Mouse (Mus musculus): ENCODE results near the gene Pard6a. TPM values are rescaled to one million over a fixed set of nuclear protein-coding genes. Genes with fewer than 3 reads are reported as not detected.
A peak's percentile ranks its signal among the peaks of the same experiment; 100 is the strongest.

The Pard6a gene
- polyA plus RNA-seq, 1 experiment from 2014 or later: 8.6 TPM

DNA sequence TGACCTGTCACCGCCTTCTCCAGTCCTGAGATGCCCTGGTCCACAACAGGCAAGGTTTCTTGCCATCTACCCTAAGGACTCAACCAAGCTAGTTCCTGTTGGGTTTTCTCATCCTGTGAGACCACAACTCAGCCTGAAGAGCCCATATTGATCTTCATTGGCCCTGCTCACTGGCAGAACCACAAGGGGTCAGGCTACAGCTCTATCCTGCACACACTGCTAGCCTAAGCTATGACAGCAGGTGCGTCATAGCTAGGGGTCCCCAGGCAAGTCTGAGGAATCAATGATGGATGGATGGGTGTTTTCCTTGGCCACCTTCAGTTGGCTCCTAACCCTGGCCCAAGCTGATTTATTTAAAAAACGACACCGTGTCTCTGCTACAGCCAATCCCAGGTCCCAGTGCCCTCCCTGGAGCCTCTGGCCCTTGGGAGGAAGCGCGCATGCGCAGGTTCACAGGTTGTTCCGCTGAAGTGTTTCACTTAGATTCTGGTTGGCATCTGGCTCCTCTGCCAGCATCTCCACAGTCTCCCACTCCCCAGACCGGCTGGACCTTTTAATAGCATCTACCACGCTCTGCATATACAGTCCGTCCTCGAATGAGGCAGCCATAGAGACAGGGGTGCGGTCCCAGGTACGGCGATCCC, 15.5 kb downstream of the Pard6a start:
- Histone ChIP-seq H3K9ac (no peak overlapping the region), H3K27me3 (no peaks in the 10 kb centered on the region), H3K36me3 (no peaks in the 10 kb centered on the region), H3K9me3 (replicated peaks) (no peaks in the 10 kb centered on the region), H3K27ac (no peak overlapping the region), H3K4me3 (replicated peaks) (no peak overlapping the region), H3K4me2 (no peak overlapping the region), H3K4me1 (replicated peaks) (no peaks in the 10 kb centered on the region)
- DNase-seq (no peak), ATAC-seq (ENCODE audit: low read depth) (no peak)
- WGBS (ENCODE audit: insufficient replicate concordance): 88% methylated on average over 15 of the region's 15 CpGs

DNA sequence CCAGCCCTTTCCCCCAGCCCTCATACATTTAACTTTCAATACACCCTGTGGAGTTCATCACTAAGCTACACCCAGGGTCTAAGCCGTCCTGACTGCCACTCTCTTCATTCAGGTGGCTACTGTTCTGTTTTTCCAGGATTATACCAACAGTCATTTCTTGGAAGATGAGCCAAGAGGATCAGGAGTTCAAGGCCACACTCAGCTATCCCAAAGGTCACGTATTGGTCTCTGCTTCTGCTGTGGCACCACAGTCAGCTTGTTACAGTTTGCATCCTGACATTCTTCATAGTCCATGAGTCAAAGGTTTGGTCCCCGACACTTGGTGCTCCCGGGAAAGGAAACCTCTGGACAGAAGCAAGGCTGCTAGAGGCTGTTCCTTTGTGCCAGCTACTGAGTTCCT, 18.7 kb downstream of the Pard6a start:
- WGBS (ENCODE audit: insufficient replicate concordance): 70% methylated on average over 4 of the region's 4 CpGs
- Histone ChIP-seq H3K9ac (no peak overlapping the region), H3K36me3 (0 out of 2 replicates have a peak, but pooled peaks cover 2% of the 10 kb centered on the region), H3K27me3 (no peaks in the 10 kb centered on the region), H3K9me3 (replicated peaks) (no peaks in the 10 kb centered on the region), H3K4me3 (replicated peaks) (no peak overlapping the region), H3K4me2 (no peak overlapping the region), H3K27ac (no peak overlapping the region), H3K4me1 (replicated peaks) (no peaks in the 10 kb centered on the region)
- no peak for DNase-seq
- no peak for ATAC-seq (ENCODE audit: low read depth)

DNA sequence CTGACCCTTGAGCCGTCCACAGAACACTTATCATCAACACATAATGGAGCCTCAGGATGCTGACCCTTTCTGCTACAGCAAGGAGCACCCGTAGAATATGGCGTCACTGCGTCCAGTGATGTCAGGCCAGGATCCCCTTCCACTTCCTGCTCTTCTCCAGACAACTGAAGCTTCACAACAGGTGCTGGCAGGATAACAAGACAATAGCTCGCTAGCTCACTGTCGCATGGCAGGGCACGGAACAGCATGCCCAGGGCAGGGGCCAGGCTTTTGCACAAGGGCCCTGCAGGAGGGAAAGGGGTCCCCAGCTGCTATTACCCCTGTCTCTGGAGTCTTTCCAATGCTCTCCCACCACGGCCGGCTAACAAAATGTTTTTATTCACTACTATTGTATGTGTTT, 21.9 kb downstream of the Pard6a start:
- no peak overlapping the region for H3K4me3 ChIP-seq (replicated peaks)
- H3K9ac ChIP-seq: no peak overlapping the region
- H3K36me3 ChIP-seq: 0 out of 2 replicates have a peak, but pooled peaks cover 2% of the 10 kb centered on the region
- no peak for DNase-seq
- no peak for ATAC-seq (ENCODE audit: low read depth)
- no peak overlapping the region for H3K4me2 ChIP-seq
- no peak overlapping the region for H3K27ac ChIP-seq
- H3K27me3 ChIP-seq: no peaks in the 10 kb centered on the region
- peaks cover 10% of the 10 kb centered on the region for H3K4me1 ChIP-seq (replicated peaks)
- WGBS (ENCODE audit: insufficient replicate concordance): 85% methylated on average over 9 of the region's 9 CpGs
- no peaks in the 10 kb centered on the region for H3K9me3 ChIP-seq (replicated peaks)

DNA sequence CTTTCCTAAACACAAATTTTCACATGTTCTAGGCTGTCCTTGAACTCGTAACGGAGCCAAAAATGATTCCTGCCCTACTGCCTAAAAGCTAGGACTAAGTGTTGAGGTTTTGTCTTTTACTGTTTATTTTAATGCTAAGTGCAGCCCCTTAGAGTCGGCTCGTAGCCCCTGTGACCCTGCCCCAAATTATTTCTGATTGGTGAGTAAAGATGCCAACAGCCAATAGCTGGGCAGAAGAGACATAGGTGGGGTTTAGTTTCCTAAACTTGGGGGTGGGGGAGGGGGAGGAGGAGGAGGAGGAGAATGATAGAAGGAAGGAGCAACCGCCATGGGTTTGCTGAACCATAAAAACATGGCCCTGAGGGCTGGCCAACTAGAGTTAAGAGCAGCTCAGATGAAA, 24.8 kb downstream of the Pard6a start:
- no peak for DNase-seq
- Histone ChIP-seq H3K27me3 (no peaks in the 10 kb centered on the region), H3K9me3 (replicated peaks) (no peaks in the 10 kb centered on the region), H3K4me2 (no peak overlapping the region), H3K9ac (no peak overlapping the region), H3K4me1 (replicated peaks) (peaks cover 13% of the 10 kb centered on the region), H3K4me3 (replicated peaks) (no peak overlapping the region), H3K27ac (no peak overlapping the region), H3K36me3 (0 out of 2 replicates have a peak, but pooled peaks cover 2% of the 10 kb centered on the region)
- no peak for ATAC-seq (ENCODE audit: low read depth)
- WGBS (ENCODE audit: insufficient replicate concordance): 63% methylated on average over 5 of the region's 5 CpGs

DNA sequence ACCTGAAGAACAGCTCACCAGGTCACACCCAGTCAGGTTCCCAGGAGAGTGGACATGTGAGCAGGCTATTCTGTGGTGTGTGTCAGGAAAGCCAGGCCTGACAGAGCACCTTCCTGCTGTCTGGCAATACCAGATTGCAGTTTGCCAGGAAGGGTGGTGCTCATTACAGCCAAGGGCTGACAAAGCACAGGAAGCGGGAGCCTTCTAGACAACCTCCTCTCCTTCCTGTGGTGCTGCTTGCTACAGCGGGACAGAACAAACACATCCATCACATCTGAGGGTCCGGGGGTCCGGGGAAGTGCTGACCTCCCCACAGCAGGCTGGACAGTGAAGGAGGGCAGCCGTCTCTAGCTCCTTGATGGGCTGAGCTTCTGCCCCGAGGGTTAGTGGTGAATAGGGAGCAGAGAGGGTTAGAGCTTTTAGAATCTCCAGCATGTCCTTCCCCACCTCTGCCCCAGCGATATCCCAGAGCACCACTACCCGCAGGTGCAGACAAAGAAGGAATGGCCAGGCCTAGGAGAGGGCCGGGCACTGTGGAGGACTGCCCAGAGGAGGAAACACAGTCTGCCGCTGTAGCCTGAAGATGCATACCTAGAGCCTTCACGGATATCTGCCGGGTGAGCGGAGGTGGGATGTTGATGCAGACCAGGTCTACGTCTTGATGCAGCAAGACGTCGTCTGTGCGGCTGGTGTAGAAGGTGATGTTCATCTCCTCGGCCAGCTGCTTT, 26.6 kb downstream of the Pard6a start:
- ATAC-seq (ENCODE audit: low read depth) (peak; percentile 76), DNase-seq (no peak)
- Histone ChIP-seq H3K27me3 (no peaks in the 10 kb centered on the region), H3K9ac (no peak overlapping the region), H3K4me1 (replicated peaks) (peaks cover 21% of the 10 kb centered on the region), H3K9me3 (replicated peaks) (no peaks in the 10 kb centered on the region), H3K4me3 (replicated peaks) (no peak overlapping the region), H3K36me3 (0 out of 2 replicates have a peak, but pooled peaks cover 2% of the 10 kb centered on the region), H3K27ac (peak overlapping the region; percentile 15; the same call in 1 of the 2 replicates), H3K4me2 (no peak overlapping the region; the same call in 1 of the 2 replicates)
- WGBS (ENCODE audit: insufficient replicate concordance): 40% methylated on average over 18 of the region's 18 CpGs

DNA sequence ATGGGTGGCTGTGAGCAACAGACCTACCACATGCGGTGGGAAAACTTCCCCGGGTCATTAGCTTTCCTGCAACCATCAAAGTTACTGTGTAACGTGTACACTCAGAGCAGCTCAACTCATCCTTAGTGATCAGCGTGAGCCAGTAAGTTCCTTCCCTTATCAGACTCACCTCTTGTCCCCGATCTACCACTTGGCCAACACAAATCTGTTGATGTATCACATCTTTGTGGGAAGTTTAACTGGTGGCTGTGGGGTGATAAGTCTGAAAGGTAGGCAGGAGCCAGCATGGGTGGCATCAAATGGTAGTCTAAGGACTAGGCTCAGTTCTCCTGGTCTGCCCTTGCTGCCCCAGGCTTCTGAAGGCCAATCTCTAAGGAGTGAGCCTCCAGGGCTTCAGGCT, 31.2 kb downstream of the Pard6a start:
- Histone ChIP-seq H3K4me3 (replicated peaks) (no peak overlapping the region), H3K9ac (no peak overlapping the region), H3K9me3 (replicated peaks) (no peaks in the 10 kb centered on the region), H3K4me2 (no peak overlapping the region), H3K27ac (no peak overlapping the region), H3K36me3 (no peaks in the 10 kb centered on the region), H3K4me1 (replicated peaks) (peaks cover 18% of the 10 kb centered on the region), H3K27me3 (no peaks in the 10 kb centered on the region)
- WGBS (ENCODE audit: insufficient replicate concordance): 44% methylated on average over 5 of the region's 5 CpGs
- DNase-seq (no peak), ATAC-seq (ENCODE audit: low read depth) (peak; percentile 68)

DNA sequence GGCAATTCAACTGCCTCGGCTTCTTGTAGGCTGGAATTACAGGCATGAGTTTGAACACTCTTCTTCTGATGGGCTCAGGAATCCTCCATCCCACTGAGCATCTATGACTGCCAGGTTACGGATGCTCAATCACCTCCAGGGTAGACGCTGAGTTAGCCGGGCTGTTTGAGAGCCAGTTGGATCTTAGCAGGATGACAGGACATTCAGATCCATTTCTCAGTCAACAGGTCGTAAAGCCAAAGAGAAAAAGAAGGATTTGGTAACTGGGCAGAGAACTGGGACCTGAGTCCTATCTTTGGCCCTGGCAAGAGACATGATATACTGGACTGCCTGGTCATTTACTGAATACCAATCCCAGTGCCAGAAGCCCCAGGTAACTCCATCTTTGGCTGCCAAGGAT, 38.3 kb downstream of the Pard6a start:
- Histone ChIP-seq H3K4me1 (replicated peaks) (peaks cover 9% of the 10 kb centered on the region; the same call in 1 of the 2 replicates), H3K4me3 (replicated peaks) (no peak overlapping the region), H3K36me3 (no peaks in the 10 kb centered on the region), H3K9me3 (replicated peaks) (no peaks in the 10 kb centered on the region), H3K4me2 (no peak overlapping the region), H3K27me3 (no peaks in the 10 kb centered on the region), H3K9ac (no peak overlapping the region), H3K27ac (no peak overlapping the region)
- WGBS (ENCODE audit: insufficient replicate concordance): 85% methylated on average over 5 of the region's 5 CpGs
- no peak for ATAC-seq (ENCODE audit: low read depth)
- DNase-seq: no peak

DNA sequence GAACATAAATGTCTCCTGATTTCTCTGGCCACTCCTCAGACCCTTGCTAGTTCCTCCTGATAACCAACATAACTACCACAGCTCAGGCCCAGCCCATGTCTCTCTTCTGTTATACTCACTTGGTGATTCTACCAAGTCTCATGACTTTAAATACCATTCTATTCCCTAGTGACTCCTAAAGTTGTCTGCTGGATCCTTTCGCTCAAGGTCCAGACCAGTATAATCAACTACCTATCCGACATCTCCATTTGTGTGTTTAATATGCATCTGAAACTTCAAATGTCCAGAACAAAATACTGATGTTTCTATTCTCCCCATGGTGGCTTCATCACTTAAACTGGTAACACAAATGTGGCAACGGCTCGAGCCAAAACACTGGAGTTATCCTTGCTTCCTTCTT, 42.4 kb downstream of the Pard6a start:
- no peak overlapping the region for H3K27ac ChIP-seq
- 70% methylated on average over 4 of the region's 4 CpGs for WGBS (ENCODE audit: insufficient replicate concordance)
- H3K4me1 ChIP-seq (replicated peaks): peaks cover 13% of the 10 kb centered on the region; the same call in 1 of the 2 replicates
- no peaks in the 10 kb centered on the region for H3K9me3 ChIP-seq (replicated peaks)
- no peaks in the 10 kb centered on the region for H3K27me3 ChIP-seq
- no peak overlapping the region for H3K9ac ChIP-seq
- H3K4me2 ChIP-seq: no peak overlapping the region
- no peak overlapping the region for H3K4me3 ChIP-seq (replicated peaks)
- ATAC-seq (ENCODE audit: low read depth) (no peak), DNase-seq (no peak)
- H3K36me3 ChIP-seq: no peaks in the 10 kb centered on the region

DNA sequence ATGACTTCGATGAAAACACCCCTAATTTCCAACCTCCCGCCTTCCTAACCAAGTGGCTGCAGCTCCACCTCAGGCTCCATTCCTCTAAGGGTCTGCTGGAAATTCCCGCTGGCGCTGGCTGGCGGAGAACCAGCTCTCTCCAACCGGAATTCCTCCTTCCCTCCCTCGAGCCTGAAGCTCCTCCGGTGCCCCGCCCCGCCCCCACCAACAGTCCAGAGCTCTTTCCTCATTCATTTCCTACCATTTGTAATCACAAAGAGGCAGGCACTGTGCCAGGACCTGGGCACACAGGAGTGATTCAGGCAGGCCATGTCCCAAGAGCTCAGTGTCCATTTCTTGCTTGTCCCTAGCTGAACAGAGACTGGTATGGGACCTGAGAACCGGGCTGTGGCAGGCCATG, 49.7 kb downstream of the Pard6a start:
- H3K4me2 ChIP-seq: no peak overlapping the region
- 33% methylated on average over 11 of the region's 11 CpGs for WGBS (ENCODE audit: insufficient replicate concordance)

More for the DNA sequence above, 49.7 kb downstream of the Pard6a start:
- DNase-seq (no peak), ATAC-seq (ENCODE audit: low read depth) (no peak)
- H3K9me3 ChIP-seq (replicated peaks): no peaks in the 10 kb centered on the region
- no peaks in the 10 kb centered on the region; the same call in 1 of the 2 replicates for H3K36me3 ChIP-seq
- no peak overlapping the region for H3K4me3 ChIP-seq (replicated peaks)
- no peak overlapping the region for H3K9ac ChIP-seq
- H3K27me3 ChIP-seq: no peaks in the 10 kb centered on the region; the same call in 1 of the 2 replicates
- no peak overlapping the region for H3K27ac ChIP-seq
- peaks cover 23% of the 10 kb centered on the region for H3K4me1 ChIP-seq (replicated peaks)

Measured in liver, embryonic 13.5 days (tissue).